Mouse (Mus musculus) intestine, embryonic 16.5 days (tissue): ENCODE data around the gene Smim4. TPM values are rescaled to one million over a fixed set of nuclear protein-coding genes. Genes with fewer than 3 reads are reported as not detected.

Experiments used
- ATAC-seq: fragments of 200-750 bp; cut with Nextera tagmentation; 2 replicates; pipeline ENCODE4 v1.8.0; 2017; ENCODE audit warnings: moderate TSS enrichment, moderate library complexity
- H3K27ac ChIP-seq: fragments of 300-500 bp; sonication (generic); 2 replicates; pipeline ENCODE4 v1.5.1; 2014; ENCODE audit warnings: mild to moderate bottlenecking, low read length
- H3K27me3 ChIP-seq: fragments of 300-500 bp; sonication (generic); replicated peaks from 2 replicates; pipeline ENCODE4 v1.6.1; 2014; ENCODE audit warnings: low read length, control low read depth, mixed read lengths; ENCODE audit not compliant: control insufficient read depth, insufficient read depth
- H3K36me3 ChIP-seq: fragments of 300-500 bp; sonication (generic); 2 replicates; pipeline ENCODE4 v1.6.1; 2014; ENCODE audit warnings: low read length, control low read depth; ENCODE audit not compliant: control insufficient read depth, insufficient read depth
- H3K4me1 ChIP-seq: fragments of 300-500 bp; sonication (generic); 2 replicates; pipeline ENCODE4 v1.6.1; 2014; ENCODE audit warnings: low read length, control low read depth, mixed read lengths; ENCODE audit not compliant: control insufficient read depth, insufficient read depth
- H3K4me2 ChIP-seq: fragments of 300-500 bp; sonication (generic); 2 replicates; pipeline ENCODE4 v1.6.1; 2014; ENCODE audit warnings: low read depth, low read length, control low read depth
- H3K4me3 ChIP-seq: fragments of 300-500 bp; sonication (generic); 2 replicates; pipeline ENCODE4 v1.5.1; 2014; ENCODE audit warnings: mild to moderate bottlenecking, low read length
- H3K9ac ChIP-seq: fragments of 300-500 bp; sonication (generic); 2 replicates; pipeline ENCODE4 v1.6.1; 2014; ENCODE audit warnings: low read depth, low read length
- H3K9me3 ChIP-seq: fragments of 300-500 bp; sonication (generic); 2 replicates; pipeline ENCODE4 v1.6.1; 2016; ENCODE audit warnings: low read length, control low read depth; ENCODE audit not compliant: control insufficient read depth
- WGBS: fragments of 180-500 bp; shearing (Covaris S2); extraction: QIAGEN DNeasy Blood & Tissue Kit; methylation state at CpG from one replicate; pipeline ENCODE4 v1.1.7; 2014; 5-methylcytosine and 5-hydroxymethylcytosine counted together
- polyA plus RNA-seq: library from polyadenylated mRNA; unstranded; fragments of >200 nt; fragmentation: Nextera tagmentation; extraction: Ambion mirVana; gene quantifications from 2 replicates; pipeline ENCODE4 v1.2.1, GENCODE M21; 2015

The Smim4 gene
- polyA plus RNA-seq, 1 experiment from 2014 or later: 92.2 TPM

DNA sequence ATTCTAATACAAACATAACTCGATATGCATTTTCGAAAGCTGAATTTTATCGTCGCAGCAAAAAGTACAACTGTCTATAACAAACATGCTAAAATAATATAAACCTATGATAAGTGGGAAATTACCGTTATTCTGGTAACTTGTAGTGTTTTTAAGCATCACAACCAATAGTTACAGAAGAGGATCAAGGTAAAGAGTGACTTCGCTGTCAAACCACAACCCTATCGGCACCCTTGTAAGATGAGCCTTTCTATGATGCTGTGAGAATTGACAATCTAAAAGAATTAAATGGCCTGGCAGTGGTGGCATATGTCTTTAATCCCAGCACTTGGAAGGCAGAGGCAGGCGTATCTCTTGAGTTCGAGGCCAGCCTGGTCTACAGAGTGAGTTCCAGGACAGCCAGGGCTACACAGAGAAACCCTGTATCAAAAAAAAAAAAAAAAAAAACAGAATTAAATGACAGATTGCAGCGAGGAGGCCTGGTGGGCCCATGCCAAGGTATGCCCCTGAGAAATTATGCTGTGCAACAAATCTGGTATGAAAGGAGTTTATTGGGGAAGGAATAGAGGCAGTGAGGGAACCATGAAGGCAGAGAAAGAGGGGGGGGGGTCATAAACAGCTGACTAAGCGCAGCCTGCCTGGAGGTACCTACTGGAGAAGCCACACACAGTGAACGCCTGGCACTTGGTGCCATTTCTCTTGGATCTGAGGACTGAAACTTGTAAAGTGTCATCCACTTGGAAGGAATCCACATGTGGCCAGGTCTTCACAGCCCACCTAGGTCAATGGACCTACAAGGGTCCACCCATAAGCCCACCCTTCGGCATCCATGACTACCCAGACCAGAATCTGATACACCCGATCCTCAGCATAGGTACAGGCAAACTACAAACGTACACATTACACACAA is 825 bp upstream of the Smim4 start:
- no peaks in the 10 kb centered on the region for H3K27me3 ChIP-seq
- no peaks in the 10 kb centered on the region for H3K9me3 ChIP-seq
- WGBS: 67% methylated on average over 15 of the region's 15 CpGs
- no peaks in the 10 kb centered on the region for H3K36me3 ChIP-seq
- H3K4me3 ChIP-seq: peak overlapping the region; percentile 76
- no peak for ATAC-seq
- peak overlapping the region; percentile 91 for H3K9ac ChIP-seq
- H3K4me1 ChIP-seq: peaks cover 37% of the 10 kb centered on the region
- H3K4me2 ChIP-seq: peak overlapping the region; percentile 82
- H3K27ac ChIP-seq: peak overlapping the region; percentile 73

DNA sequence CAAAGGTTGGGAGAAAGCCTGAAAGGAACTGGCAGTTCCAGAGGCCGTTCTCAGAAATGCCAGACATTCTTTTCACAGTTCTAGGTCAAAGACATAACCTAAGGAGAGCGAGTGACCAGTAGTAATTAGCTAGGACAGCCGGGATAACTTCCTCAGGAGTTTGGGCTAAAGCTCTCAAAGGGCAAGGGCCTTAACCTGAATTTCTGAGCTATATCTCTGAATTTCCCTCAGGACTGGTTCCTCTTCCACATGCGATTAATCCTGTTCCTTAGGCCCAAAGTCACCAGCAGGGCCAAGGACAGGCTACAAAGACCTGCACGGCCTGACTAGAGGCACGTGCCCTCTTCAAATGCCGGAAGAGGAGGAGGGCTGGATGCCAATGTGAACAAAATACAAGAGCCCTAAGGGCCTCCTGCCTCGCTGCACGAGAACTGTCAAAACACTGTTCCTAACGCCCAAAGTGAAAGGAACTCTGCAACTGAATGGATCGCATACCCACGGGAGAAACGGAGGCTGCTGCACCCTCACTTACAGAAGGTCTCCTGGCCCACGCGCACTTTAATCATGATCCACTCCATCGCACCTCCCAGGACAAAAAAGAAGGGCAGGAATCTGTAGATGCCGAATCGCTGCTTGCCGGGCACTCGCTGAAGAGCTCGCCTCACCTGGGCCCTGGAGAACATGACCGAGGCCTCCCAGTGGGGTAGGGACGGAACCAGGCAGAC is 493 bp downstream of the Smim4 start:
- peak overlapping the region; percentile 77 for H3K4me2 ChIP-seq
- H3K36me3 ChIP-seq: no peaks in the 10 kb centered on the region; the same call in 1 of the 2 replicates
- H3K27ac ChIP-seq: peak overlapping the region; percentile 88
- peak; percentile 13 for ATAC-seq
- 1% methylated on average over 23 of the region's 23 CpGs for WGBS
- peaks cover 30% of the 10 kb centered on the region for H3K4me1 ChIP-seq
- peak overlapping the region; percentile 86 for H3K9ac ChIP-seq
- H3K4me3 ChIP-seq: peak overlapping the region; percentile 76
- no peaks in the 10 kb centered on the region for H3K27me3 ChIP-seq
- H3K9me3 ChIP-seq: no peaks in the 10 kb centered on the region

DNA sequence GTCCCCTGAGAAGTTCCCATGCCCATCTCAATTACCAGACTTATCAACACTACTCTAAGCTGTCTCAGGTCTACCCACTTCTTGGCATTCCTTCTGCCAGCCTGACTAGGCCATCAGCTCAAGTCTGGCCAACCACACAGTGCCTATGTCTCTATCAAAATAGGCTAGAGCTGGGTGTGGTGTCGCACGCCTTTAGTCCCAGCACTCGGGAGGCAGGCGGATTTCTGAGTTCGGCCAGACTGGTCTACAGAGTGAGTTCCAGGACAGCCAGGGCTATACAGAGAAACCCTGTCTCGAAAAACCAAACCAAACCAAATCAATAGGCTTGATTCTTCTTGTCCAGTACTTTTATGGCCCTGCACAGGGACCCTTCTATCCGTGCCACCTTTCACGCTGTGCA is 1.9 kb downstream of the Smim4 start:
- Histone ChIP-seq H3K4me2 (peak overlapping the region; percentile 37; the same call in 1 of the 2 replicates), H3K27ac (no peak overlapping the region), H3K36me3 (no peaks in the 10 kb centered on the region; the same call in 1 of the 2 replicates), H3K4me3 (no peak overlapping the region), H3K27me3 (no peaks in the 10 kb centered on the region), H3K9me3 (no peaks in the 10 kb centered on the region), H3K9ac (no peak overlapping the region), H3K4me1 (peaks cover 16% of the 10 kb centered on the region)
- 90% methylated on average over 8 of the region's 8 CpGs for WGBS
- ATAC-seq: no peak

DNA sequence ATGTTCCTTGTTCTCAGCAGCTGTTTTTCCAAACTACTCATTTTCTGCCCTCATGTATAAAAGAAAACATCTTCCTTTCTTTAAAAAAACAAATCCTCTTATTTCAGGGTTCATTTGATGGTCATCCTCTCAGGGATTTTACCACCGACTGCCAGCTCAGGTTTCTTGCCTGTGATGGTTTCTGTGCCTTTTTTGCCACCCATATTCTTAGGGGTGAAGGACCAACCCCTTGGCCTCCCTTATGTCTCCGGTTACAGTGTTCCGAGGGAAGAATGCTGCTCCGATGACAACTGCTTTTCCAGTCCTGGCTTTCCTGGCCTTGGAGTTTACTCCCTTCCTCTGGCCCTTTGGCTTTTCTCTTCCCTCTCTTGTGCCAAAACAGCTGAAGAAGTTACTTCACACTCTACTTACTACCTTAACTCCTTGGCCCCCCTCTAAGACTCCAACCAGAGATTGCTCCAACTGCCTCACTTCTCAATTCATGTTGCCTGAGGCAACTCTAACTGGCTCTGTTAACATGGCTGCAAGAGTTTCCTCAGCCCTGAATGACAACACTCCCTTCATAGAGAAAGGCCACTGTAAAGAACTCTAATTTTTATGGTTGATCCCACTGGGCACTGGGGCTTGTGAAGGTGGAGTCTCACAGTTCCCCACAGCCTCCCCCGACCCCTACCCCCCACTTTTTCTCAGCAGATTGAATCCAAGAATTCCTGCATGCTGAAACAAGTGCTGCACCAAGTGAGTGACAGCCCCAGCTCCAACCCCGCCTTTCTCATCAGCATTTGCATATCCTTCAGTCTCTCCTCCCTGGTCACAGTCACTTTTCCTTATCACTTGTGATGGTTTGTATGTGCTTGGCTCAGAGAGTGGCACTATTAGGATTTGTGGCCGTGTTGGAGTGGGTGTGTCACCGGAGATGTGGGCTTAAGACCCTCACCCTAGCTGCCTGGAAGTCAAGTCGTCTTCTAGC is 3.4 kb downstream of the Smim4 start:
- H3K36me3 ChIP-seq: no peaks in the 10 kb centered on the region; the same call in 1 of the 2 replicates
- no peaks in the 10 kb centered on the region for H3K9me3 ChIP-seq
- no peak overlapping the region for H3K27ac ChIP-seq
- ATAC-seq: no peak
- no peak overlapping the region for H3K4me3 ChIP-seq
- H3K4me2 ChIP-seq: no peak overlapping the region
- H3K9ac ChIP-seq: no peak overlapping the region
- H3K27me3 ChIP-seq: no peaks in the 10 kb centered on the region
- H3K4me1 ChIP-seq: peaks cover 14% of the 10 kb centered on the region
- 63% methylated on average over 9 of the region's 9 CpGs for WGBS

DNA sequence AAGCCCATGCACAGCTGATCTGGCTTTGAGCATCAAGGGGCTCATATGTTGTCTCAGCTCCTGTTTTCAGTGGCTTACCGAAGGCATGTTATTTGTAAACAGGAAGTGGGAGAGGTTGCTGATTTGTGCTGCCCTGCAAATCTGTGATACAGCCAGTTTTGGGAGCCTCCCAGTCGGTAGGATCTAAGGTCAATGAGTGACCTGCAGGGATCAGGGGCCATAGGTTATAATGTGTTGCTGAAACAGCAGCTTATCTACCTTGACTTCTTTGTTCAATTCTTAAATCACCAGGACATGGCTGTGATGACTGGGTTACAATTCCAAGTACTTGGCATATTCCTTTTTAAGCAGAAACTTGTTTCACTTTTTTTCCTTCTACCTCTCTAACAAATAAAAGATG is 13.2 kb downstream of the Smim4 start:
- peaks cover 1% of the 10 kb centered on the region; the same call in 1 of the 2 replicates for H3K36me3 ChIP-seq
- H3K27ac ChIP-seq: no peak overlapping the region
- H3K9ac ChIP-seq: no peak overlapping the region
- H3K4me2 ChIP-seq: no peak overlapping the region
- no peaks in the 10 kb centered on the region for H3K9me3 ChIP-seq
- WGBS: 49% methylated on average over 2 of the region's 2 CpGs
- H3K4me3 ChIP-seq: no peak overlapping the region
- no peaks in the 10 kb centered on the region for H3K4me1 ChIP-seq
- no peak for ATAC-seq
- no peaks in the 10 kb centered on the region for H3K27me3 ChIP-seq

DNA sequence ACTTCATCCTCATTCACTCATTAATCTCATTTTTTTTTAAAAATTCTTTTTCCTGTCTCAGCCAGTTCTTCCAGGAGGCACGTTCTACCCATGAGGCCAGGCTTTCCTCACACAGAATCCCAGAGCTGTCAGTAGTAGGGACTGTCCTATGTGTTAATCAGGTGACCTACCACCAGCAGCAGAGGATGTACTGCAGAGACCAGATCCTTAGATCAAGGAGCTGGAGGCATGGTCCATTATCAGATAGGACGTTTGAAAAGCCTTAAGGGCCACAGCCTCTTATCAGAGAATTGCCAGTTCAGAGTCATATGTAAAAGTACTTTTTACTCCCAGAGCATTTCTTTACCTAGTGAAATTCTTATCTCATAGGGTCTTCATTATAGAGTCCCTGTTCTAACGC is 14.7 kb downstream of the Smim4 start:
- no peak for ATAC-seq
- WGBS: 64% methylated on average over 3 of the region's 3 CpGs
- no peaks in the 10 kb centered on the region for H3K4me1 ChIP-seq

DNA sequence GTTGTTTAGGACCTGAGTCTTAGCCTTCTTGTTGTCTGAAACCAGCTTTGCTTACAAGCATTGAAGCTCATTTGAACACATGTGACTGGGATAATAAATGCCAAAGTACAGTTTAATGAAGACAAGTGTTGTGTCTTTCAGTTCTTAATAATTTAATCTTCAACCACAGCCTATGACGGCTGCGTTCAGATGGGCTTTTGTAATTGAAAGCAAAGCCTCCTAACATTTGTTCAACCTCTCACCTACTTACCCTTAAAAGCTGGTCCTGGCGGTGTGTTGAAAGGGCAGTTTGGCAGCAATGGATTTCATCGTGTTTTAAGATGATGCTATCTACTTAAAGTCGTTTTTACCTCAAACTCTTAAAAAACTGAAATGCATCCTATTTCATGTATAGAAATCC is 16.6 kb downstream of the Smim4 start:
- H3K27ac ChIP-seq: no peak overlapping the region
- 81% methylated on average over 5 of the region's 5 CpGs for WGBS
- no peaks in the 10 kb centered on the region for H3K9me3 ChIP-seq
- H3K4me2 ChIP-seq: no peak overlapping the region
- peaks cover 6% of the 10 kb centered on the region; the same call in 1 of the 2 replicates for H3K36me3 ChIP-seq
- no peak for ATAC-seq
- H3K27me3 ChIP-seq: no peaks in the 10 kb centered on the region
- no peaks in the 10 kb centered on the region for H3K4me1 ChIP-seq
- H3K9ac ChIP-seq: no peak overlapping the region
- H3K4me3 ChIP-seq: no peak overlapping the region

More for the DNA sequence above, 14.7 kb downstream of the Smim4 start:
- Histone ChIP-seq H3K4me3 (no peak overlapping the region), H3K4me2 (no peak overlapping the region), H3K9ac (no peak overlapping the region), H3K27me3 (no peaks in the 10 kb centered on the region), H3K36me3 (peaks cover 6% of the 10 kb centered on the region; the same call in 1 of the 2 replicates), H3K27ac (no peak overlapping the region), H3K9me3 (no peaks in the 10 kb centered on the region)

DNA sequence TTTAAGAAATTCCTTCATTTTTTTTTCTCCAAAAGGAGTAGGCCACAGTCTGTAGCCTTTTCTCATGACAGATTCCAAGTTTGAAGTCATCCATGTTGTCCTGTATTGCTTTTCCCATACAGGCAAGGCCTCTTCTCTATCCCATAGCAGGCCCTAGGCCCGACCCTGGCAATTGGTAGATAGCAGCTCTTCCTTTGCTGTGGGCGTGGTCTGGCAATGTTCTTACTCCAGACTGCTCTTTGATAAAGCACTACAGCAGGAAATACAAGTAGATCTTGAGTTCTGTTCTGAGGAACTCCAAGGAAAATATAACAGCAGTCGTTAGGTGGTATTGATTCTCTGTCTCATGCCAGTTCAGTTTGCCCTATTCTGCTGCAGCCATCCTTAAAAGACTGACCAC is 18.1 kb downstream of the Smim4 start:
- no peaks in the 10 kb centered on the region for H3K4me1 ChIP-seq
- no peak overlapping the region for H3K4me2 ChIP-seq
- H3K36me3 ChIP-seq: peaks cover 6% of the 10 kb centered on the region; the same call in 1 of the 2 replicates
- H3K27me3 ChIP-seq: no peaks in the 10 kb centered on the region
- H3K4me3 ChIP-seq: no peak overlapping the region
- no peak for ATAC-seq
- no peaks in the 10 kb centered on the region for H3K9me3 ChIP-seq
- H3K9ac ChIP-seq: no peak overlapping the region
- WGBS: 66% methylated on average over 3 of the region's 3 CpGs
- no peak overlapping the region for H3K27ac ChIP-seq
